Mouse (Mus musculus): ENCODE measurements around the gene Eef1akmt1. TPM values are rescaled to one million over a fixed set of nuclear protein-coding genes. Genes with fewer than 3 reads are reported as not detected.
A peak's percentile ranks its signal among the peaks of the same experiment; 100 is the strongest.

Eef1akmt1 gene
- polyA plus RNA-seq, 1 experiment, result 30.7 TPM

- Histone ChIP-seq H3K4me3 (ENCODE audit: insufficient read depth, low read length) (no peak overlapping the region), H3K27ac (ENCODE audit: insufficient read depth, low read depth, low read length) (no peak overlapping the region), H3K4me1 (ENCODE audit: control insufficient read depth, insufficient read depth, low read length) (peaks cover 10% of the 10 kb centered on the region)
- TF ChIP-seq POLR2A (IDR thresholded peaks at IDR 0.05; ENCODE audit: borderline replicate concordance, low read depth, low read length) (no peak), CTCF (IDR thresholded peaks at IDR 0.05; ENCODE audit: low read depth, low read length) (no peak)
These were observed 35.8 kb downstream of the Eef1akmt1 start for GRCm38 (mm10) chr14:57535646-57536045.

DNA sequence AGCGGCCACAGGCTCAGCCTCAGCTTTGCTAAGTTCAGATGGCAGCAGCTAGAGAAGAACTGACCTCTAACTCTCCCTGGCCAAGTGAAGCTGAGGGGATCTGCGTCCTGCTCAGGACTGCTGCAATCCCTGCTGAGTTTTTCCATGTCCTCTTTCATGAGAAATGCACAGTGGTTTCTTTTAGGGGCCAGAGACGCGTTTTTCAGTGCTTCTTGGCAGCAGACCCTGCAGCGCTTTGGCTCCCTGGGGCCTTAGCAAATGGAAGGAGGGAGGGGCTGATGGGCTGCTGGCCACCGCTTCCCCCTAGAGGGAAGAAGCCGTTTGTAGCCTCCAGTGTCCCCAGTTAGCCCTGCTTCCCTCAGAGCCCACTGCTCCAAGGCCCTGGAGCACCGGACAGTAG lies 36.5 kb downstream of the Eef1akmt1 start:
- TF ChIP-seq POLR2A (IDR thresholded peaks at IDR 0.05; ENCODE audit: borderline replicate concordance, low read depth, low read length) (no peak), CTCF (IDR thresholded peaks at IDR 0.05; ENCODE audit: low read depth, low read length) (no peak)
- H3K27ac ChIP-seq (ENCODE audit: insufficient read depth, low read depth, low read length), result no peak overlapping the region
- no peak overlapping the region for H3K4me3 ChIP-seq (ENCODE audit: insufficient read depth, low read length)
- peaks cover 10% of the 10 kb centered on the region for H3K4me1 ChIP-seq (ENCODE audit: control insufficient read depth, insufficient read depth, low read length)

- H3K4me1 ChIP-seq (ENCODE audit: control insufficient read depth, insufficient read depth, low read length), result peaks cover 10% of the 10 kb centered on the region
- H3K4me3 ChIP-seq (ENCODE audit: insufficient read depth, low read length), result no peak overlapping the region
- no peak overlapping the region for H3K27ac ChIP-seq (ENCODE audit: insufficient read depth, low read depth, low read length)
- TF ChIP-seq POLR2A (IDR thresholded peaks at IDR 0.05; ENCODE audit: borderline replicate concordance, low read depth, low read length) (no peak), CTCF (IDR thresholded peaks at IDR 0.05; ENCODE audit: low read depth, low read length) (no peak)
These were observed 37.1 kb downstream of the Eef1akmt1 start for GRCm38 (mm10) chr14:57534346-57534745.

GRCm38 (mm10) chr14:57533841-57534240 lies 37.6 kb downstream of the Eef1akmt1 start:
- Histone ChIP-seq H3K4me1 (ENCODE audit: control insufficient read depth, insufficient read depth, low read length) (peaks cover 10% of the 10 kb centered on the region), H3K4me3 (ENCODE audit: insufficient read depth, low read length) (no peak overlapping the region), H3K27ac (ENCODE audit: insufficient read depth, low read depth, low read length) (no peak overlapping the region)
- TF ChIP-seq CTCF (IDR thresholded peaks at IDR 0.05; ENCODE audit: low read depth, low read length), result no peak
- TF ChIP-seq POLR2A (IDR thresholded peaks at IDR 0.05; ENCODE audit: borderline replicate concordance, low read depth, low read length), result no peak

DNA sequence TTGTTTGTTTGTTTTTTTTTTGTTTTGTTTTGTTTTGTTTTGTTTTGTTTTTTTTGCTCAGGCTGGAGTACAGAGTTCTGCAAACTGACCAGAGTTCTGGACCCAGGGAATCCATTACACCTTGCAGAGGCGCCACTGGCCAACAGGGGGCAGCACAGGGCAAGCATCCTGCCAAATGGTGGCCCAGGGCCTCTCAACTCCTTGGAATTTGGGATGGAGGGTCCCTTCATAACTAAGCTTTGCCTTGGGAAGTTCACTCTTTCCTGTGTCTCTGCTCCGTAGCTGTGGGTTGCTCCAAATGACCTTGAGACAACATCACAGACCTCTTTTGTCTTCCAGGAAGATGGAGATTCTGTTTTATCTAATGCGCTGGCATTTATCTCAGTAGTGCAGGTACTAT lies 38.2 kb downstream of the Eef1akmt1 start:
- no peak overlapping the region for H3K27ac ChIP-seq (ENCODE audit: insufficient read depth, low read depth, low read length)
- no peak overlapping the region for H3K4me3 ChIP-seq (ENCODE audit: insufficient read depth, low read length)
- TF ChIP-seq CTCF (IDR thresholded peaks at IDR 0.05; ENCODE audit: low read depth, low read length) (peak; percentile 91), POLR2A (IDR thresholded peaks at IDR 0.05; ENCODE audit: borderline replicate concordance, low read depth, low read length) (no peak)
- H3K4me1 ChIP-seq (ENCODE audit: control insufficient read depth, insufficient read depth, low read length), result peaks cover 10% of the 10 kb centered on the region

DNA sequence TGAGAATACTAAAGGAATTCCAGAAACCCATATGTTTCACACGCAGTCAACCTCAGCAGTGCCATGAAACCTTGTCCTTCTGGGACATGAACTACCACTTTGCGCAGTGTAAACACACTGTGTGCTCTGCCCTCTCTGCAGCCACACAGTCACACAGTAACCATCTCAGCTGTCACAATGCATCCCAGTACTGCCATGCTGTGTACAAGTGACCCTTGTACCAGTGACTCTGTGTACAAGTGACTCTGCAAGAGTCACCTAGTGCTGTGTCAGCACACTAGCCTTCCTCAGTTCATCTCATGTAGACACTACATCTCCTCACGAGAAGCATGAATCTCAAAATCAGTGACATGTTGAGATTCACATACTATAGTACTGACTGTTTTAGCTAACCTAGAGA lies 38.8 kb downstream of the Eef1akmt1 start:
- H3K4me3 ChIP-seq (ENCODE audit: insufficient read depth, low read length), result no peak overlapping the region
- peaks cover 6% of the 10 kb centered on the region for H3K4me1 ChIP-seq (ENCODE audit: control insufficient read depth, insufficient read depth, low read length)
- TF ChIP-seq CTCF (IDR thresholded peaks at IDR 0.05; ENCODE audit: low read depth, low read length) (no peak), POLR2A (IDR thresholded peaks at IDR 0.05; ENCODE audit: borderline replicate concordance, low read depth, low read length) (no peak)
- H3K27ac ChIP-seq (ENCODE audit: insufficient read depth, low read depth, low read length), result no peak overlapping the region

- H3K4me1 ChIP-seq (ENCODE audit: control insufficient read depth, insufficient read depth, low read length), result peaks cover 3% of the 10 kb centered on the region
- H3K4me3 ChIP-seq (ENCODE audit: insufficient read depth, low read length), result no peak overlapping the region
- TF ChIP-seq POLR2A (IDR thresholded peaks at IDR 0.05; ENCODE audit: borderline replicate concordance, low read depth, low read length) (no peak), CTCF (IDR thresholded peaks at IDR 0.05; ENCODE audit: low read depth, low read length) (no peak)
- H3K27ac ChIP-seq (ENCODE audit: insufficient read depth, low read depth, low read length), result no peak overlapping the region
These were observed 41.5 kb downstream of the Eef1akmt1 start for GRCm38 (mm10) chr14:57529786-57530515.

DNA sequence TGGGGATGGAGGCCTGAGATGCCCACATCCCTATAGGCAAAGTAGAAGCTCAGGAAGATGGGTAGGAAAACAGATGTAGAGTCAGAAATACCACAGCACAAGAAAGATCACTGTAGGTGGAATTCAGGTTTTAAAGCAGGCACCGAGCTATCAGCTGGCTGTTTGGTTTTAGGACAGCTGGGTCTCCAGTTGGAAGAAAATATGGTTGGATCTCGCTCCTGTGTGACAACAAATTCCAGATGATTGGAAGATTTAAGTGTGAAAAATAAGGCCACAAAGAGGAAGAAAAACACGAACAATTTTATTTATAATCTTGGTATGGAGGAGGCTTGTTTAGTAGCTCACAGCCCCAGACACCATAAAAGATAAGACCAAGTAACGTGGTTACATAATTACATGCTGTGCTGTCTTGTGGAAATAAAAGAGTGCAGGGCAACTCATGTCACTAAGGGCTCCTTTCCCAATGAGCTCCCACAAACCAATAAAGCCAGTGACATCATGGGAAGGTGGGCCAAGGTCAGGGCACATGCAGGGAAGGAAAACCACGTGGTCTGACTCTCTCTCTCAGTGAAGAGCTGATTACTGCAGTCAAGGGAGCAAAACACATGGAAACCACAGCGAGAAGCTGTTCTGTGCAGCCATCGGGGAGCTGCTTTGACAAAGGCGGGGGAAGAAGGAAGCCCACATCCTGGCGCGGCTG lies 42.2 kb downstream of the Eef1akmt1 start:
- Histone ChIP-seq H3K4me3 (ENCODE audit: insufficient read depth, low read length) (no peak overlapping the region), H3K4me1 (ENCODE audit: control insufficient read depth, insufficient read depth, low read length) (peaks cover 3% of the 10 kb centered on the region), H3K27ac (ENCODE audit: insufficient read depth, low read depth, low read length) (no peak overlapping the region)
- TF ChIP-seq POLR2A (IDR thresholded peaks at IDR 0.05; ENCODE audit: borderline replicate concordance, low read depth, low read length) (no peak), CTCF (IDR thresholded peaks at IDR 0.05; ENCODE audit: low read depth, low read length) (no peak)

DNA sequence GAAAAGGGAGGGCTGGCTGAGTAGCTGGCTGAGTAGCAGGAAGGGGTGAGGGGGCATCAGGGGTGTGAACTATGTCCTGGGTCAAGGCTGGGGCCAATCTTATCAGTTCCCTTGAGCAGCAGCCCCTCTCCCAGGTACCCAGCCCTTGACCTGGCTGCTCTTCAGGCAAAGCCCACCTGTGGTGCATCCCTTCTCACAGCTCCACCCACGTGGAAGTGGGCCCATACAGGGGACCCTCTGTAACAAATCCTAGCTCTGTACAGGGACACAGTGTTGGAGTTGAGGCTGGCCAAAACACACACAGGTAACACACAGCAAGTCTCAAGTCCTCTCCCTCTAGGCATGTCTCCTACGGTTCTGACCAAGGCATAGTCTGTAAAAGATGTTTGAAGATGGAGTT lies 43.8 kb downstream of the Eef1akmt1 start:
- no peak overlapping the region for H3K4me3 ChIP-seq (ENCODE audit: insufficient read depth, low read length)
- H3K27ac ChIP-seq (ENCODE audit: insufficient read depth, low read depth, low read length), result no peak overlapping the region
- TF ChIP-seq POLR2A (IDR thresholded peaks at IDR 0.05; ENCODE audit: borderline replicate concordance, low read depth, low read length), result no peak
- no peak for TF ChIP-seq CTCF (IDR thresholded peaks at IDR 0.05; ENCODE audit: low read depth, low read length)
- peaks cover 3% of the 10 kb centered on the region for H3K4me1 ChIP-seq (ENCODE audit: control insufficient read depth, insufficient read depth, low read length)

GRCm38 (mm10) chr14:57527122-57527521 lies 44.3 kb downstream of the Eef1akmt1 start:
- H3K4me3 ChIP-seq (ENCODE audit: insufficient read depth, low read length), result no peak overlapping the region
- peaks cover 3% of the 10 kb centered on the region for H3K4me1 ChIP-seq (ENCODE audit: control insufficient read depth, insufficient read depth, low read length)
- no peak overlapping the region for H3K27ac ChIP-seq (ENCODE audit: insufficient read depth, low read depth, low read length)
- TF ChIP-seq CTCF (IDR thresholded peaks at IDR 0.05; ENCODE audit: low read depth, low read length) (no peak), POLR2A (IDR thresholded peaks at IDR 0.05; ENCODE audit: borderline replicate concordance, low read depth, low read length) (no peak)

Measured in bone marrow macrophage, adult 2 months (primary cell).